Comparison of ENCODE assay signal across 9 mouse cellular contexts in genomic region chr5:113861294-113861693, GRCm38 (mm10). TPM values are rescaled to one million over a fixed set of nuclear protein-coding genes. Genes with fewer than 3 reads are reported as not detected.
DNase-seq lines count a peak whose midpoint lies in the region; ATAC-seq and TF ChIP-seq lines count a peak whose summit lies in the region.
"Had no signal": no experiment of that assay in that cellular context is flagged by ENCODE, and none has a peak within 500 bp of the region (broad histone marks: within the 10 kb centered on the region; RNA-seq: fewer than 3 reads in every experiment).

No protein-coding gene starts in this region.

- TF ChIP-seq EP300 in lung, postnatal 0 days (IDR thresholded peaks at IDR 0.05) = no peak

- ATAC-seq in forebrain, embryonic 11.5 days (replicated peaks; ENCODE audit: low FRiP score) = no peak
- no peak for ATAC-seq in forebrain, embryonic 12.5 days (ENCODE audit: low FRiP score)
- no peak for ATAC-seq in lung, postnatal 0 days

- no peak overlapping the region for H3K4me3 ChIP-seq in forebrain, embryonic 11.5 days (ENCODE audit: low read depth, low read length)
- no peak overlapping the region for H3K4me3 ChIP-seq in forebrain, embryonic 12.5 days (replicated peaks)
- no peak overlapping the region for H3K4me3 ChIP-seq in lung, postnatal 0 days (ENCODE audit: low read depth, low read length)
- no peak overlapping the region for H3K4me3 ChIP-seq in bone marrow, adult 2 months (replicated peaks; ENCODE audit: control insufficient read depth, low read depth, low read length)

- H3K4me1 ChIP-seq in forebrain, embryonic 11.5 days (replicated peaks; ENCODE audit: control insufficient read depth, insufficient read depth, low read length) = no peaks in the 10 kb centered on the region; the same call in 1 of the 2 replicates
- H3K4me1 ChIP-seq in forebrain, embryonic 12.5 days = peaks cover 47% of the 10 kb centered on the region
- H3K4me1 ChIP-seq in lung, postnatal 0 days (ENCODE audit: insufficient read depth, low read depth, low read length) = peaks cover 9% of the 10 kb centered on the region; the same call in 1 of the 2 replicates
- peaks cover 4% of the 10 kb centered on the region for H3K4me1 ChIP-seq in bone marrow, adult 2 months (ENCODE audit: control insufficient read depth, insufficient read depth, low read length)

- DNase-seq in forebrain, embryonic 11.5 days (ENCODE audit: low spot score) = peak; percentile 66
- DNase-seq in lung, postnatal 0 days (ENCODE audit: low spot score) = no peak
- DNase-seq in lung, postnatal 36 days = no peak
- DNase-seq in testis, postnatal 10 days (ENCODE audit: low spot score) = peak; percentile 75
- no peak for DNase-seq in left cerebral cortex, adult 18-20 months (ENCODE audit: low spot score in 2 of 2)
- DNase-seq in left cerebral cortex, adult 9 months (ENCODE audit: low spot score in 2 of 2) = no peak
- DNase-seq: midbrain, embryonic 14.5 days had no signal

- H3K4me2 ChIP-seq in forebrain, embryonic 11.5 days (ENCODE audit: low read depth, low read length, severe bottlenecking) = no peak overlapping the region
- H3K4me2 ChIP-seq in forebrain, embryonic 12.5 days = no peak overlapping the region
- no peak overlapping the region for H3K4me2 ChIP-seq in lung, postnatal 0 days (replicated peaks; ENCODE audit: low read depth, low read length)

- H3K27me3 ChIP-seq in forebrain, embryonic 11.5 days (ENCODE audit: control insufficient read depth, insufficient read depth, low read length) = no peaks in the 10 kb centered on the region
- no peaks in the 10 kb centered on the region for H3K27me3 ChIP-seq in forebrain, embryonic 12.5 days
- H3K27me3 ChIP-seq in lung, postnatal 0 days (replicated peaks; ENCODE audit: insufficient read depth, low read length) = no peaks in the 10 kb centered on the region

- no peaks in the 10 kb centered on the region for H3K9me3 ChIP-seq in forebrain, embryonic 11.5 days (ENCODE audit: control insufficient read depth, low read length)
- no peaks in the 10 kb centered on the region for H3K9me3 ChIP-seq in forebrain, embryonic 12.5 days
- H3K9me3 ChIP-seq in lung, postnatal 0 days (ENCODE audit: low read length) = no peaks in the 10 kb centered on the region

- TF ChIP-seq CTCF in lung, postnatal 0 days (IDR thresholded peaks at IDR 0.05) = peak; percentile 67
- TF ChIP-seq CTCF in bone marrow, adult 2 months (IDR thresholded peaks at IDR 0.05; ENCODE audit: control insufficient read depth, insufficient read depth, low read length) = peak; percentile 70

- 96% methylated on average over 8 of the region's 8 CpGs for WGBS in forebrain, embryonic 11.5 days
- 96% methylated on average over 8 of the region's 8 CpGs for WGBS in forebrain, embryonic 12.5 days
- 97% methylated on average over 8 of the region's 8 CpGs for WGBS in lung, postnatal 0 days
- 89% methylated on average over 8 of the region's 8 CpGs for WGBS in bone marrow, adult 2 months

- no peak for TF ChIP-seq POLR2A in bone marrow, adult 2 months (IDR thresholded peaks at IDR 0.05; ENCODE audit: borderline replicate concordance, control insufficient read depth, low read depth, low read length)

- H3K36me3 ChIP-seq in forebrain, embryonic 11.5 days (ENCODE audit: control insufficient read depth, insufficient read depth, low read length) = no peaks in the 10 kb centered on the region
- peaks cover 50% of the 10 kb centered on the region for H3K36me3 ChIP-seq in forebrain, embryonic 12.5 days (replicated peaks)
- H3K36me3 ChIP-seq in lung, postnatal 0 days (ENCODE audit: insufficient read depth, low read length) = peaks cover 6% of the 10 kb centered on the region; the same call in 1 of the 2 replicates

- H3K9ac ChIP-seq in forebrain, embryonic 11.5 days (ENCODE audit: low read length) = no peak overlapping the region
- H3K9ac ChIP-seq in forebrain, embryonic 12.5 days = no peak overlapping the region
- H3K9ac ChIP-seq in lung, postnatal 0 days (replicated peaks; ENCODE audit: low read depth) = no peak overlapping the region

- H3K27ac ChIP-seq in forebrain, embryonic 11.5 days (ENCODE audit: low read depth, low read length) = no peak overlapping the region
- no peak overlapping the region for H3K27ac ChIP-seq in forebrain, embryonic 12.5 days
- H3K27ac ChIP-seq in lung, postnatal 0 days (ENCODE audit: low read length) = no peak overlapping the region
- H3K27ac ChIP-seq in bone marrow, adult 2 months (ENCODE audit: control insufficient read depth, insufficient read depth, low read depth, low read length, poor library complexity) = no peak overlapping the region

RNA-seq across cellular contexts. Expression of gene Selplg, which starts 28.9 kb away (rescaled TPM):
- polyA plus RNA-seq in forebrain, embryonic 11.5 days (2014; fragmentation: Nextera tagmentation; extraction: Ambion mirVana) = 0.67 and 1.4 TPM in 2 replicates
- polyA plus RNA-seq in forebrain, embryonic 12.5 days (2016; fragmentation: Nextera tagmentation; extraction: Ambion mirVana) = 0.82 and 0.88 TPM in 2 replicates
- polyA plus RNA-seq in lung, postnatal 0 days (2015; fragmentation: Nextera tagmentation; extraction: Ambion mirVana) = 14.6 and 15.1 TPM in 2 replicates
- polyA plus RNA-seq in bone marrow, adult 2 months (2011; ENCODE audit: insufficient read depth, insufficient read length, low replicate concordance, missing spikeins) = 48.2 and 146 TPM in 2 replicates
- total RNA-seq in left cerebral cortex, adult 18-20 months (2021) = 10 to 100 TPM; 26.3 to 27.5 TPM

RNA-seq across cellular contexts. Expression of gene Coro1c, which starts 47.3 kb away (rescaled TPM):
- polyA plus RNA-seq in forebrain, embryonic 11.5 days (2014; fragmentation: Nextera tagmentation; extraction: Ambion mirVana) = 231 and 246 TPM in 2 replicates
- 256 and 277 TPM in 2 replicates for polyA plus RNA-seq in forebrain, embryonic 12.5 days (2016; fragmentation: Nextera tagmentation; extraction: Ambion mirVana)
- 102 and 115 TPM in 2 replicates for polyA plus RNA-seq in lung, postnatal 0 days (2015; fragmentation: Nextera tagmentation; extraction: Ambion mirVana)
- 26.5 and 52.7 TPM in 2 replicates for polyA plus RNA-seq in bone marrow, adult 2 months (2011; ENCODE audit: insufficient read depth, insufficient read length, low replicate concordance, missing spikeins)
- 10 to 100 TPM; 86.7 to 88.5 TPM for total RNA-seq in left cerebral cortex, adult 18-20 months (2021)

Comparison
In these comparisons a context has a peak if more than half of its experiments do, and no peak if none do; other contexts are left out.
1. DNase-seq: peak in forebrain, embryonic 11.5 days (single experiment) and testis, postnatal 10 days (single experiment); none in lung, postnatal 0 days (single experiment), lung, postnatal 36 days (single experiment), left cerebral cortex, adult 18-20 months (0 of 2) and left cerebral cortex, adult 9 months (0 of 2).